Mouse (Mus musculus): Measurements from ENCODE around the gene Lrch1.
A peak's percentile ranks its signal among the peaks of the same experiment; 100 is the strongest.

GRCm38 (mm10) chr14:74834215-74834614 lies 113.5 kb downstream of the Lrch1 start:
- TF ChIP-seq MYOD1 (IDR thresholded peaks at IDR 0.05; ENCODE audit: control insufficient read depth in 1 of 3, insufficient read length in 2 of 3, low read depth in 2 of 3) (peak in 1 of 3 experiments; percentile 36), USF1 (IDR thresholded peaks at IDR 0.05; ENCODE audit: low read depth) (no peak)
